Comparison of ENCODE assay signal across 11 mouse cellular contexts in genomic region chr6:134037960-134038359, GRCm38 (mm10). TPM values are rescaled to one million over a fixed set of nuclear protein-coding genes. Genes with fewer than 3 reads are reported as not detected.
DNase-seq lines count a peak whose midpoint lies in the region; ATAC-seq and TF ChIP-seq lines count a peak whose summit lies in the region.
"Had no signal": no experiment of that assay in that cellular context is flagged by ENCODE, and none has a peak within 500 bp of the region (broad histone marks: within the 10 kb centered on the region; RNA-seq: fewer than 3 reads in every experiment).

No protein-coding gene starts in this region.

- peak overlapping the region; percentile 75; the same call in 1 of the 2 replicates for H3K4me3 ChIP-seq in neural tube, embryonic 11.5 days (ENCODE audit: low read depth, low read length)
- H3K4me3 ChIP-seq in liver, embryonic 13.5 days (replicated peaks): peak overlapping the region; percentile 77; the same call in 1 of the 2 replicates
- H3K4me3 ChIP-seq in stomach, postnatal 0 days (ENCODE audit: low read depth, low read length): peak overlapping the region; percentile 90; the same call in 1 of the 2 replicates
- H3K4me3 ChIP-seq: erythroblast, embryonic 14.5 days had no signal

- H3K36me3 ChIP-seq in neural tube, embryonic 11.5 days (ENCODE audit: control insufficient read depth, insufficient read depth, low read length): no peaks in the 10 kb centered on the region
- no peaks in the 10 kb centered on the region for H3K36me3 ChIP-seq in liver, embryonic 13.5 days
- no peaks in the 10 kb centered on the region for H3K36me3 ChIP-seq in stomach, postnatal 0 days (ENCODE audit: control insufficient read depth, insufficient read depth, low read length)

- ATAC-seq in neural tube, embryonic 11.5 days (ENCODE audit: insufficient read depth, low FRiP score, low TSS enrichment): no peak
- ATAC-seq in liver, embryonic 13.5 days (ENCODE audit: low read depth): no peak
- ATAC-seq in stomach, postnatal 0 days (ENCODE audit: low FRiP score, low TSS enrichment): no peak
- ATAC-seq: activated CD4-positive, CD25-positive, alpha-beta regulatory T cell, adult 4 months had no signal

- DNase-seq in embryo, embryonic 10 days (ENCODE audit: low spot score): peak; percentile 59
- no peak for DNase-seq in embryo, embryonic 9.5 days (ENCODE audit: extremely low spot score)
- DNase-seq in neural tube, embryonic 11.5 days (ENCODE audit: low spot score): no peak
- no peak for DNase-seq in neural tube, embryonic 10.5 days (ENCODE audit: extremely low spot score, low spot score)
- DNase-seq in liver, embryonic 13.5 days: no peak
- DNase-seq in stomach, postnatal 0 days (ENCODE audit: low spot score): no peak
- DNase-seq in right cerebral cortex, postnatal 25 days: no peak
- DNase-seq in urinary bladder, postnatal 14 days (ENCODE audit: low spot score): no peak
- DNase-seq: lung, postnatal 10 days had no signal

- no peak overlapping the region for H3K27ac ChIP-seq in neural tube, embryonic 11.5 days (ENCODE audit: low read depth, low read length)
- H3K27ac ChIP-seq in liver, embryonic 13.5 days: no peak overlapping the region; the same call in 1 of the 2 replicates
- no peak overlapping the region for H3K27ac ChIP-seq in stomach, postnatal 0 days (replicated peaks)

- peaks cover 42% of the 10 kb centered on the region for H3K4me1 ChIP-seq in neural tube, embryonic 11.5 days (ENCODE audit: control insufficient read depth, insufficient read depth, low read length)
- peaks cover 65% of the 10 kb centered on the region for H3K4me1 ChIP-seq in liver, embryonic 13.5 days (replicated peaks)
- peaks cover 9% of the 10 kb centered on the region for H3K4me1 ChIP-seq in stomach, postnatal 0 days (replicated peaks; ENCODE audit: control insufficient read depth, insufficient read depth)

- peak overlapping the region; percentile 82 for H3K4me2 ChIP-seq in neural tube, embryonic 11.5 days (ENCODE audit: low read depth)
- H3K4me2 ChIP-seq in liver, embryonic 13.5 days: peak overlapping the region; percentile 92
- H3K4me2 ChIP-seq in stomach, postnatal 0 days (replicated peaks; ENCODE audit: low read depth): peak overlapping the region; percentile 73

- no peaks in the 10 kb centered on the region for H3K9me3 ChIP-seq in neural tube, embryonic 11.5 days (ENCODE audit: control insufficient read depth, low read length)
- no peaks in the 10 kb centered on the region for H3K9me3 ChIP-seq in liver, embryonic 13.5 days (replicated peaks)
- H3K9me3 ChIP-seq in stomach, postnatal 0 days (ENCODE audit: control insufficient read depth, low read length): no peaks in the 10 kb centered on the region

- no peaks in the 10 kb centered on the region for H3K27me3 ChIP-seq in neural tube, embryonic 11.5 days (ENCODE audit: control insufficient read depth, insufficient read depth, low read length)
- no peaks in the 10 kb centered on the region for H3K27me3 ChIP-seq in liver, embryonic 13.5 days
- H3K27me3 ChIP-seq in stomach, postnatal 0 days (ENCODE audit: control insufficient read depth, insufficient read depth, low read length): no peaks in the 10 kb centered on the region

- TF ChIP-seq EP300 in stomach, postnatal 0 days (optimal IDR thresholded peaks at IDR 0.05): no peak

- 22% methylated on average over 10 of the region's 10 CpGs for WGBS in neural tube, embryonic 11.5 days
- 28% methylated on average over 10 of the region's 10 CpGs for WGBS in liver, embryonic 13.5 days (ENCODE audit: insufficient replicate concordance)
- 39% methylated on average over 10 of the region's 10 CpGs for WGBS in stomach, postnatal 0 days

- 0 out of 2 replicates have a peak, but pooled peaks have one; percentile 5 for TF ChIP-seq CTCF in stomach, postnatal 0 days (IDR thresholded peaks at IDR 0.05; ENCODE audit: low read depth)

- no peak overlapping the region for H3K9ac ChIP-seq in neural tube, embryonic 11.5 days (ENCODE audit: low read length)
- 0 out of 2 replicates have a peak overlapping the region, but pooled peaks have one; percentile 19 for H3K9ac ChIP-seq in liver, embryonic 13.5 days
- H3K9ac ChIP-seq in stomach, postnatal 0 days (ENCODE audit: low read length): no peak overlapping the region

RNA-seq across cellular contexts. Expression of gene Etv6, which starts 2.5 kb away (rescaled TPM):
- polyA plus RNA-seq in neural tube, embryonic 11.5 days (2014; fragmentation: Nextera tagmentation; extraction: Ambion mirVana): 16.9 and 18.4 TPM in 2 replicates
- 3.5 and 4.6 TPM in 2 replicates for polyA plus RNA-seq in liver, embryonic 13.5 days (2015; fragmentation: Nextera tagmentation; extraction: Ambion mirVana)
- 5.9 and 7.6 TPM in 2 replicates for polyA plus RNA-seq in stomach, postnatal 0 days (2015; fragmentation: Nextera tagmentation; extraction: Ambion mirVana)
